Mouse (Mus musculus) hematopoietic multipotent progenitor cell, adult 10-12 weeks (in vitro differentiated cells): ENCODE measurements around the gene Fam198b. TPM values are rescaled to one million over a fixed set of nuclear protein-coding genes. Genes with fewer than 3 reads are reported as not detected.

Source experiments
- polyA plus RNA-seq: library from polyadenylated mRNA; stranded (reverse); fragments of >175 nt; gene quantifications from 2 replicates; pipeline ENCODE4 v1.2.3, GENCODE M21; 2012; ENCODE audit warnings: low replicate concordance

Fam198b gene
- polyA plus RNA-seq: 0.08 and 0.16 TPM in 2 replicates

GRCm38 (mm10) chr3:79884305-79884704, at the start of gene Fam198b:
Gene Fam198b (plus strand): TSS chr3:79884533.

GRCm38 (mm10) chr3:79852654-79853166, 31.6 kb upstream of the Fam198b start, which contains the start of gene Tmem144:
Gene Tmem144 (minus strand): TSS chr3:79852773.

Other genes with a start within 250 kb of the Fam198b start
- gene Rxfp1, start 146.7 kb upstream of the Fam198b start, polyA plus RNA-seq: 0.19 and 0.22 TPM in 2 replicates
- not detected in 2 replicates for gene Tmem144, start 31.8 kb upstream of the Fam198b start, polyA plus RNA-seq